Mouse (Mus musculus): ENCODE results near the gene Krtap16-1.

DNA sequence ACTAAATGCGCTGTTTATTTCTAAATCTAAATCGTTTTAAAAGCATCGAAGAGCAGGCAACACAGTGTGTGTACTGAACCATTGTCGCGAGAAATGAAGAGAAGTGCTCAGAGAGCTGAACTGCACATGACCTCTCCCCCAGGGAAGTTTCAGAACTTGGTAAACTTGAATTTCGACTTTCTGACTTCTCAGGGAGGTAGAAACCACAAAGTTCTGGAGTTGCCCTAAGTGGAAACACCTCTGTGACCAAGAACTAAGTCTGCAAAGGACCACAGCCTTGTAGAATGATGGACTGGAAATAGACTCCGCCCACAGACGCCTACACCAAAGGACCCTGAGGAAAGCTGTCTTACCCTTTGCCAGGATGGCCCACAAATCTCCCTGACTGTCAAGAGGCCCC, 19.5 kb upstream of the Krtap16-1 start:
- TF ChIP-seq POLR2A (IDR thresholded peaks at IDR 0.05; ENCODE audit: low read depth, low read length) (no peak), CTCF (IDR thresholded peaks at IDR 0.05; ENCODE audit: extremely low read depth, insufficient read length, insufficient replicate concordance, low read depth, low read length) (no peak)

Measured in small intestine, adult 2 months (tissue).